Mouse (Mus musculus) cerebellum, adult (tissue): ENCODE measurements around the gene Col6a6.

Experiments
- ATAC-seq: cut with Nextera tagmentation; 2 replicates; pipeline ENCODE4 v1.9.2; 2017; ENCODE audit warnings: mild to moderate bottlenecking, moderate library complexity, mixed read lengths; ENCODE audit not compliant: insufficient number of reproducible peaks, low FRiP score, low TSS enrichment

The Col6a6 gene

GRCm38 (mm10) chr9:105803416-105803815 lies 24.5 kb downstream of the Col6a6 start:
- no peak for ATAC-seq

DNA sequence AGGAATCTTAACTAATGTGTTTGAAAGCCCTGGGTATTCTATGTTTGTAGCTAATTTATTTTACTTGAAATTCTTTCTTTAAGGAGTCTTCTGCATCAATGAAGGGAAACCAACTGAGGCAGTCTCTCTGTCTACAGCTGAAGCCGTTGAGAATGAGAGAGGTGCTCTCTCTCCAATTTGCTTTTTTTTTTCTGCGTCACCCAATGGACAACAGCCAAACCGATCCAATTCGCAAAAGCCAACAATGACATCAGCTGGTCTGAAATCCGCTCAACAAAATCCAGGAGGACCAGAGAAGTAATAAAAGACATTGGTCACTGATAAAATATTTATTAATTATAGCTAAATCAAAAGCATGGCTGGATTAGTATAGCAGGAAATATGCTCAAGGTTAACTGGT lies 26.5 kb downstream of the Col6a6 start:
- no peak for ATAC-seq

GRCm38 (mm10) chr9:105800286-105800685 lies 27.7 kb downstream of the Col6a6 start:
- no peak for ATAC-seq

GRCm38 (mm10) chr9:105796137-105796536 lies 31.8 kb downstream of the Col6a6 start:
- no peak for ATAC-seq

DNA sequence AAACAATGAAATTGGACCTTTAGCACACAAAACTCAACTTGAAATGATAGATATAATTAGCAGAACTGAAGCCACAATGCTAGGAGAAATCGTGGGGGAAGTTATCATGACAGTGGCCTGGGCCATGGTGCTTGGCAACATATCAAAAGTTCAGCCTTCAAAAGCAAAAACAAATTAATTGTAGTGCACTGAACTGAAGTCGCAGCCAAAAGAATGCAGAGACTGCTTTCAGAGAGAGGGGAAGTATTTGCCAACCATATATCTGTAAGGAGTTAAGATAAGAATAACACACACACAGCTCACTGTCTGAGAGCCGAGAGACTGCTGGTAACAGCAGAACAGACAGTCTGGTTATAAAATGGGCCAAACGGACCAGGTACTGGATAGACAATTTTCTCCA lies 33.0 kb downstream of the Col6a6 start:
- no peak for ATAC-seq

GRCm38 (mm10) chr9:105791810-105792209 lies 36.1 kb downstream of the Col6a6 start:
- ATAC-seq = no peak

GRCm38 (mm10) chr9:105788203-105788602 lies 39.8 kb downstream of the Col6a6 start:
- ATAC-seq = no peak

DNA sequence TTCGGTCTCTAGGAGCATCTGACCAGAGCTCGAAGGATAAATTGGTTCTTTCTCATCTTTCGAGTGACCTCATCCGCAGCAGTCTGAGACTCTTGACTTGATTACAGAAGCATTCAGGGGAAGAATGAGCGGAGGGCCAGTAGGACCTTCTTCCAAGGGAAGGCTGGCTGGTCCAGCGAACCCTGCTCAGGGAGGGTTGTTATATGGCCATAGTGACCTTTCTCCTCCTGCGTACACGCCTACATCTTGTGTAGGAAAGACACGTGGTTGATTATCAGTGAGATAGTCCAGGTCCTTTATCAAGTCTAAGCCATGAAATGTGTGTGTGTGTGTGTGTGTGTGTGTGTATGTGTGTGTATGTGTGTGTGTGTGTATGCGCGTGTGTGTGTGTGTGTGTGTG lies 40.2 kb downstream of the Col6a6 start:
- ATAC-seq = no peak

- no peak for ATAC-seq
These were observed 43.9 kb downstream of the Col6a6 start for GRCm38 (mm10) chr9:105784026-105784425.

- ATAC-seq = no peak
These were observed 47.3 kb downstream of the Col6a6 start for GRCm38 (mm10) chr9:105780696-105781095.

DNA sequence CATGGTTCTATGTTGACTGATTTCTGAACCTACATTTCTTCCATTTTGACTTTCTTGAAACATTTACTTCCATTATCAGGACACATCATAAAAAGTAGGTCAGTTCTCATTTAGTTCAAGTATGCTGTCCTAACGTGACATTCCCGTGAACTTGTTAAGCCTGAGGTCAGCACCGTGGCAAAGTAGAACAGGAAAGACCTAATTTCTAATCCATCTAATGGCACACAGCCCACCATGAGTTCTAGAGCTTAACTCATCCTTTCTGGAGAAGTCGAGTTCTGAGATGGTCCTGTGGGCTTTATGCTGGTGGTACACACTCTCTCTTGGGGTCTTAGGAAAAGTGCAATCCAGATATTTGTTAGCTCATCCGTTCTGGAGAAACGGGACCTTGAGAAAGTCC lies 49.2 kb downstream of the Col6a6 start:
- no peak for ATAC-seq

DNA sequence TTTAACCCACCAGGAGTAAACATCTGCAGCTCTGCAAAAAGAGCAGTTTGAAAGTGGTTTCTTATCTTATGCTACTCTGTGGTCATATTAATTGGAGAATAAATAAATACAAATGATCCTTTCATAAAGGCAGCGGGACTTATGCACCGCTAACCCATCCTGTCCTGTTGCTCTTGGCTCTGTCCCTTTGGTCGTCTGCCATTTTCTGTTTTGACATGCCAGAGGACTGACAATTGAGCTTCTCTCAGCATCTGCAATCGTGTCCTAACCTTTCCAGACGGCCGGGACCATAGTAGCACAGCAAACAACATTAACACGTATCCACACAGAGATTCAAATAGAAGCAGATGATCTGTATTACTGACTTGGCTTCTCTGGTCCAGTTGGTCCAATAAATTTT lies 53.1 kb downstream of the Col6a6 start:
- no peak for ATAC-seq

GRCm38 (mm10) chr9:105774321-105774720 lies 53.6 kb downstream of the Col6a6 start:
- no peak for ATAC-seq

DNA sequence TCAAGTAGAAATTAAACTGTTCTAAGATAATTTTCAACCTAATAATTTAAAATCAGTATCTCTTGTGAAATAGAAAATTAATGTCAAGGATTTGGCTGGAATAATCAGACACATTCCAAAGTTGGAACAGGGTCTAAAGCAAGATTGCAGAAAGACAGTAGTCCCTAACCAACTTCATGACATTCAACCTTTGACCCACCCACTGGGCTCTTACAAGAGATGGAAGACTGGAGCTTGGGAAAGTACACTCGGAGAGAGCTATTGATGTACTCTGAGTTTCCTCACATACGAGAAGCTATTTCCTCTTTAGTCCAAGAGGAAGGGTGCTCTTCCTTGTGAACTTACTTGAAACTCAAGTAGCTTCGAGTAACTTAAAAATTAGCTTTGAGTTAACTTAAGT lies 56.6 kb downstream of the Col6a6 start:
- no peak for ATAC-seq

DNA sequence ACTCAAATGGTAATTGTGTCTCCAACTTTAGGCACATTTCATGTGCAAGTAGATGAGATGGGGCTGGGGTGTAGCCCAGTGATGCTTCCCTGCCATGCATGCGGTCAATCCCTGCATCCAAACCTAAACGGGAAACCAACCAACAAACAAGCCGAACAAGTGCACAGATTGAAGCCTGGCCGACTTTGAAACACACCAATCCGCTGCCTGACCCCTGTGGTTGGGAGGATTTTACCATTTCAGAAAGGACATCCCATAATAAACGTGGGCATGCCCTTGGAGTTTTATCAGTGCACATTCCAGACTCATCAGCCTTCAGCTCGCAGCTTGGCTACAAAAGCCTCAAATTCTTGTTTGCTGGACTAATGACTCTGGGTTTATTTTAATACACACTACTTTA lies 57.3 kb downstream of the Col6a6 start:
- ATAC-seq = no peak

- no peak for ATAC-seq
These were observed 62.1 kb downstream of the Col6a6 start for GRCm38 (mm10) chr9:105765891-105766290.

DNA sequence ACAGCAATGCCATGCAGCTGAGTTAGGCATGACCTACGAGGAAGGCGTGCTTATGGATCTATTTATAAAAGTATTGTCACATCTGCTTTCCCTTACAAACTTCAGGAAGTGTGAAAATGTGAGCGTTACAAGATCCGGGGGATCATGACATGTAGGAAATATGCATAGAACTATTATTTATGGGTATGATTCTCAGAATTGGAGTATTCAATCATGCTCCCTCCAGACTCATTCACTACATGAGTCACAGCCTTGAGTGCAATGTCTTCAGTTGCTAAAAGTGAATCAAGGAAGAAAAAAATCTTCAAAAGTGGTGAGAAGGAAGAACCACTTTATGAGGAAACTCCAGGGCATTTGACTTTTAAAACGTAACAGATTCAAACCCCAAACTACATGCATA lies 63.3 kb downstream of the Col6a6 start:
- no peak for ATAC-seq

DNA sequence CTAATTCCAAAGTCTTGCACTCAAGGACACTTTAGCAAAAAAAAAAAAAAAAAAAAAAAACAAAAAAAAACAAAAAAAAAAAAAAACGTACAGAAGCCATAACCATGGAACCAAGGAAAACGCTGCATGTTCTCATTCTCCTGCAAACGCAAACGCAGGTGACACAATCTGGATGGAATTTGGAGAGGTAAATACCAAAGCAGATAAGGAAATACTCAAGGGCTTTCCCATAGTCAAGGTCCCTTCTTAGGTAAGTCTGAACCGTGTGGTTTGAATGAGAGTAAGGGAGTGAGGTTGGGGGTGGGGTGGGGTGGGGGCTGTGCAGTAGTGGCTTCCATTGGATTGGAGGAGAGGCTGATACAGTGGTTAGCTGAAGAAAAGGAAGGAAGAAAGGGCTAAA lies 63.8 kb downstream of the Col6a6 start:
- ATAC-seq = no peak

- no peak for ATAC-seq
These were observed 64.3 kb downstream of the Col6a6 start for GRCm38 (mm10) chr9:105763625-105764024.

DNA sequence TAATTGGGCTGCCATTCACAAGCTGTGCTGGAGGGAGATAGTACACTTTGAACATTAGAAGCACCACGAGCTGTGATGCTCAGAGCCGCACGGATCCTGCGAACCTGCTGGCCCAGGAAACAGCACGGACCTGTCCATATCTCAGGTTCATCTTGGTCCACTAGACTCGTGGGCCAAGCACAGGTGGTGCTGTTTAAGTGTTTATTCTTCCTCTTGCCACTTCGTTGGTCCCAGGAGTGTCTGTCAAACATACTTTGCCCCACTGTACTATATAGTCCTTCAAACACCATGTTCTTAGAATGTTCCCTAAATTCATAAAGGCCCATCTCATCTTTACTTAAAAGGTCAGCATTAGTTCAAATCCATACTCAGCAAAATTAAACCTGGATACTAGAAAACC lies 65.7 kb downstream of the Col6a6 start:
- no peak for ATAC-seq

GRCm38 (mm10) chr9:105758861-105759260 lies 69.1 kb downstream of the Col6a6 start:
- no peak for ATAC-seq

- ATAC-seq = no peak
These were observed 69.7 kb downstream of the Col6a6 start for GRCm38 (mm10) chr9:105758173-105758765.

DNA sequence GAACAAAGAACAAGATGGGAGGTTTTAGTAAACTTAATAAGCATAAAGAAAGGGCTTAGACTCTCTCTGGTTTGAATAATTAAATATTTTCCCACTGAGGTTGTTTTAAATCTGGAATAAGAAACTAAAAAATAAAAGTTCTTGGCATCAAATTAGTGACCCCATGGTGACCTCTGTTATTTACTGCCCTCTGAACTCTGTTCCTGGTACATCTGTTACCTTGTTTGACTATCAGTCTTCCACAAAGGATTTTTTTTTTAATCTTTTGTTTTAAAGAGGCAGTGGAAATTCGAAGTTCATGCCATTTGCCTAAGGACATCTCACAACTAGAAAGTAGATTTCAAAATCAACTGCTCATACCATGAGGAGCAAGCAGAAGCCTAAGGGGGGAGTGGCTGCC lies 73.7 kb downstream of the Col6a6 start:
- no peak for ATAC-seq
